Mouse (Mus musculus) G1E (cell line): ENCODE data around the gene Sgca. TPM values are rescaled to one million over a fixed set of nuclear protein-coding genes. Genes with fewer than 3 reads are reported as not detected.

Experiments
- ATAC-seq: 2 replicates; pipeline ENCODE4 v1.8.0; 2016; ENCODE audit warnings: mild to moderate bottlenecking; ENCODE audit not compliant: insufficient number of reproducible peaks, poor library complexity, low FRiP score, severe bottlenecking; ENCODE audit errors: extremely low read depth
- DNase-seq: peaks from one replicate; pipeline ENCODE4 v3.0.0; 2012; ENCODE audit warnings: low spot score
- H3K27me3 ChIP-seq: 2 replicates; pipeline ENCODE4 v1.6.1; 2012; ENCODE audit warnings: mild to moderate bottlenecking, low read length, inconsistent platforms; ENCODE audit not compliant: insufficient read depth
- H3K36me3 ChIP-seq: replicated peaks from 2 replicates; pipeline ENCODE3; 2012; ENCODE audit warnings: mild to moderate bottlenecking, inconsistent platforms
- H3K4me1 ChIP-seq: 2 replicates; pipeline ENCODE4 v1.6.1; 2012; ENCODE audit warnings: low read depth, low read length, inconsistent platforms, mixed read lengths; ENCODE audit not compliant: insufficient read depth
- H3K4me3 ChIP-seq: 2 replicates; pipeline ENCODE4 v1.5.1; 2012; ENCODE audit warnings: low read depth, mild to moderate bottlenecking, inconsistent platforms, low read length, moderate library complexity, mixed read lengths
- H3K9me3 ChIP-seq: replicated peaks from 2 replicates; pipeline ENCODE4 v1.6.1; 2012; ENCODE audit warnings: inconsistent platforms
- CTCF ChIP-seq: IDR thresholded peaks from 2 replicates; pipeline ENCODE4 v1.5.1; 2012; ENCODE audit warnings: low read depth, low read length, inconsistent platforms, mixed read lengths
- GATA1 ChIP-seq: IDR thresholded peaks from 2 replicates; pipeline ENCODE4 v1.6.1; 2012; ENCODE audit warnings: borderline replicate concordance, low read length, inconsistent platforms, mixed read lengths
- GATA2 ChIP-seq: IDR thresholded peaks from 2 replicates; pipeline ENCODE4 v1.6.1; 2012; ENCODE audit warnings: low read depth, low read length, inconsistent platforms, borderline replicate concordance
- POLR2AphosphoS5 ChIP-seq: IDR thresholded peaks from 2 replicates; pipeline ENCODE4 v1.6.1; 2012; ENCODE audit warnings: low read depth, low read length, inconsistent platforms; ENCODE audit not compliant: insufficient replicate concordance
- TAL1 ChIP-seq: conservative IDR thresholded peaks from 2 replicates; pipeline ENCODE4 v1.6.1; 2012; ENCODE audit warnings: low read depth, low read length, inconsistent platforms, mixed read lengths
- polyA plus RNA-seq: library from polyadenylated mRNA; stranded (reverse); fragments of >175 nt; gene quantifications from 2 replicates; pipeline ENCODE4 v1.2.3, GENCODE M21; 2012
- total RNA-seq, 2 experiments: library from RNA; stranded (forward) in 1 of 2; stranded (reverse) in 1 of 2; fragments of 200-1000 nt in 1 of 2; fragments of >200 nt in 1 of 2; fragmentation: Nextera tagmentation in 1 of 2; gene quantifications; 2 replicates each; pipeline ENCODE4 v1.2.3; 2014 to 2017

The Sgca gene
- total and polyA plus RNA-seq, 3 experiments = 0.87 TPM; not detected in 2

- Histone ChIP-seq H3K9me3 (no peaks in the 10 kb centered on the region), H3K4me3 (peak overlapping the region; percentile 27; the same call in 1 of the 2 replicates), H3K4me1 (peaks cover 17% of the 10 kb centered on the region), H3K27me3 (peaks cover 28% of the 10 kb centered on the region), H3K36me3 (no peaks in the 10 kb centered on the region)
- DNase-seq (no peak), ATAC-seq (no peak)
- no peak for TF ChIP-seq GATA1
Observed at GRCm38 (mm10) chr11:94979462-94980179, 3.5 kb upstream of the Sgca start.

DNA sequence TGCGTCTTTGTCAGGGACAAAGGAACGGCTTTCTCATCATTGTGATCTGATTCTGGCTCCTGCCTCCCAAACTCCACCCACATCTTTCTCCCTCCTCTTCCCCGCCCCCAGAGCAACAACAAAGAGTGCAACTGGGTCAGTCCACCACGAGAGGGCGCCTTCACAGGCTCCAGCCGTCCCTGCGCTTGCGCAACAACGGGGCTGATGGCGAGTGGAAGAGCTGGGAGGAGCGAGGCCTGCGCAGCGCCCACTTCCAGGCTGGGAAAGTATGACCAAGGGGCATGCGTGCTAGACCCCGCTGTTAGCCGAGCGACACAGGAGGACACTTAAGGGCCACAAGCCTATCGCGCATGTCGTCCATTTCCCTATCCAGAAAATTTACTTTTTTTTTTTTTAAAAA, 2.8 kb upstream of the Sgca start:
- DNase-seq = peak; percentile 93
- no peaks in the 10 kb centered on the region for H3K9me3 ChIP-seq
- ATAC-seq = peak; percentile 83
- TF ChIP-seq CTCF = peak; percentile 87
- TF ChIP-seq GATA1 = no peak
- no peak for TF ChIP-seq POLR2AphosphoS5
- peaks cover 17% of the 10 kb centered on the region for H3K4me1 ChIP-seq
- H3K36me3 ChIP-seq = no peaks in the 10 kb centered on the region
- H3K4me3 ChIP-seq = peak overlapping the region; percentile 64; the same call in 1 of the 2 replicates
- H3K27me3 ChIP-seq = peaks cover 26% of the 10 kb centered on the region

DNA sequence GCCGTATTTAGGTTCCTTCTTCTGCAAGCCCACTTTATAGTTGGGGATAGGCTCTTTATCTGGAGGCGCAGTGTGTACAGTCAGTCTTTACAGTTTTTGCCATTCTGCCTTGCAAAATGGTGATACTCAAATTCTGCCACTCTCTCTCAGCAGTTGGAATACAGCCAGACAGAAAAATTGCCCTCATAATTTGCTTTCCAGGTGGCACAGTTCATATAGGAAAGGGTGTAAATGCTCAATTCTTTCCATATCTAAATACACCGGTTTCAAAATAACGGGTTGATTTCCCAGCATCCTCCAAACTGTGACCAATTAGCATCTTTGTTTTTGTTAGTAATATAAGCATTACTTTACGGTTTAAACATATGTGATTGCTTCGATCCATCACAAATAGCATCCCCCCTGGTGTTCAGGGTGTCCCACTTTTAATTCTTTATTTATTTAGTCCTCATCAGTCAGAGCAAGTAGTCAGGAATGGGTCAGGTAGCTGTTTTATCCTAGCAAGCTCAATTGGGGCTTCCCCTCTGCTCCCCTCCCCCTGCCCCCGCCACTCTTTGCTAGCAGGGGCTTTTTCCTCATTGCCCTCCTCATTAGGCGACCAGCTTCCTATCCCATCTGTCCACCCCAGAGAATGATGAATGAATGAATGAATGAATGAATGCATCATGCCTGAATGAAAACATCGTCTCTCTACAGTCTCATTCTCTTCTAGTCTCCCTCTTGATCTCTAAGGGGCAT, 2.2 kb upstream of the Sgca start:
- Histone ChIP-seq H3K4me1 (peaks cover 18% of the 10 kb centered on the region), H3K4me3 (no peak overlapping the region), H3K9me3 (no peaks in the 10 kb centered on the region), H3K36me3 (no peaks in the 10 kb centered on the region), H3K27me3 (peaks cover 27% of the 10 kb centered on the region)
- DNase-seq = no peak
- TF ChIP-seq TAL1 (no peak), GATA1 (no peak), GATA2 (no peak), POLR2AphosphoS5 (no peak), CTCF (no peak)
- no peak for ATAC-seq

DNA sequence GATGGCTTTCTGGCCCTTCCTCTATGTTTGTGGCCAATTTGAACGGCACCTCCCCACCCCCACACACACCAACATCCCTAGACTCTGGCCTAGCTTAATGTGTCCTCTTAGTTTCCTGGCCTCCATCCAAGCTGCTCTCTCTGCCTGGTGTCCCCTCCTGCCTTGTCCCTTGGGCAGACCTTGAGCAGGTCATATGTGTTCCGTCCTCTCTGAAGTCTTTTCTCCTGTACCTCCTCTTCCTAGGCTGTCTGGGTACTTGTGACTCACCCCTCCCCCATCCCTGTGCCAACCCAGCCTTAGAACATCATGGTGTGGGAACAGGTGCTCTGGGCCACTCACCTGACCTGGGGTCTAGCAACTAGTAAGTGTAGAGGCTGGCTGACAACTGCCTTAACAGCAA, 1.2 kb downstream of the Sgca start:
- no peak for DNase-seq

DNA sequence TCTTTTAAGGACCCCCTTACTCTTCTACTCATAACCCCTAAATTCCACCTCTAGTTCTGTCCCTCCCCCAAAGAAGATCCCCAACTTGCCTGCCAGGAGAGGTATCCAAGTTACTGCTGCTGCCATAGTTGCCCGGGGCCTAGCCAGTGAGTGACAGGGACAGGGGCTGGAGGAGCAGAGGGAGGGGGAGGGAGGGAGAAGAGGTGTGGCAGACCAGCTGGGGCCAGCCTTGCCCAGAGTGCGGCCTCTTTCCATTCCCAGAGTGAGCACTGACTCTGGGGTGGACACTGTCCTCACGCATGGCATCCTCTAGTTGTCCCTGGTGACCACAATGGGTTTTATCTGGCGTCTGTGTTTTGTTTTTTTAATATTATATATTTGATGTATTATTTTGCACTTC, 2.8 kb downstream of the Sgca start:
- TF ChIP-seq TAL1 (no peak), CTCF (no peak), GATA1 (no peak), GATA2 (no peak), POLR2AphosphoS5 (no peak)
- no peaks in the 10 kb centered on the region for H3K9me3 ChIP-seq
- DNase-seq (no peak), ATAC-seq (no peak)
- H3K27me3 ChIP-seq = peaks cover 68% of the 10 kb centered on the region
- H3K36me3 ChIP-seq = no peaks in the 10 kb centered on the region
- H3K4me1 ChIP-seq = peaks cover 5% of the 10 kb centered on the region
- H3K4me3 ChIP-seq = no peak overlapping the region

More for the DNA sequence above, 1.2 kb downstream of the Sgca start:
- ATAC-seq = no peak
- Histone ChIP-seq H3K27me3 (peaks cover 55% of the 10 kb centered on the region), H3K36me3 (no peaks in the 10 kb centered on the region), H3K4me3 (no peak overlapping the region), H3K9me3 (no peaks in the 10 kb centered on the region), H3K4me1 (peaks cover 20% of the 10 kb centered on the region)
- TF ChIP-seq TAL1 (no peak), GATA2 (no peak), CTCF (no peak), POLR2AphosphoS5 (no peak), GATA1 (no peak)

GRCm38 (mm10) chr11:94972887-94973286, 3.2 kb downstream of the Sgca start:
- DNase-seq = no peak
- Histone ChIP-seq H3K4me1 (peaks cover 5% of the 10 kb centered on the region), H3K4me3 (no peak overlapping the region), H3K36me3 (no peaks in the 10 kb centered on the region), H3K27me3 (peaks cover 72% of the 10 kb centered on the region), H3K9me3 (no peaks in the 10 kb centered on the region)
- ATAC-seq = no peak
- TF ChIP-seq GATA1 (no peak), TAL1 (no peak), GATA2 (no peak), CTCF (no peak), POLR2AphosphoS5 (no peak)
